Comparison of ENCODE assay signal across 8 mouse cellular contexts in genomic region chr11:79736232-79737006, GRCm38 (mm10).
DNase-seq lines count a peak whose midpoint lies in the region; ATAC-seq and TF ChIP-seq lines count a peak whose summit lies in the region.

No protein-coding gene starts in this region.

- H3K79me2 ChIP-seq in heart, adult 2 months (replicated peaks; ENCODE audit: control insufficient read depth, insufficient read depth, low read length) = no peaks in the 10 kb centered on the region

- DNase-seq in heart, adult 2 months = no peak
- no peak for DNase-seq in heart, adult 11 months
- DNase-seq in MEL-GATA-1-ER (ENCODE audit: extremely low read depth, low read depth) = peak; percentile 90
- peak; percentile 74 for DNase-seq in forebrain, postnatal 0 days
- DNase-seq in lung, postnatal 36 days = peak; percentile 62
- DNase-seq in adrenal gland, postnatal 14 days = no peak
- DNase-seq in cerebellum, adult 9-10 months = no peak
- DNase-seq in spleen, postnatal 14 days (ENCODE audit: low spot score in 2 of 2) = no peak

- no peaks in the 10 kb centered on the region for H3K27me3 ChIP-seq in heart, adult 2 months (ENCODE audit: control insufficient read depth, insufficient read depth, low read length)
- no peaks in the 10 kb centered on the region for H3K27me3 ChIP-seq in forebrain, postnatal 0 days (ENCODE audit: insufficient read depth, low read length)

- WGBS in heart, adult 2 months = 82% methylated on average over 15 of the region's 15 CpGs
- 51% methylated on average over 15 of the region's 15 CpGs for WGBS in forebrain, postnatal 0 days

- H3K9ac ChIP-seq in heart, adult 2 months (ENCODE audit: low read depth, low read length) = no peak overlapping the region
- H3K9ac ChIP-seq in forebrain, postnatal 0 days = no peak overlapping the region

- TF ChIP-seq POLR2A in heart, adult 2 months (IDR thresholded peaks at IDR 0.05; ENCODE audit: insufficient read depth, low read depth, low read length) = no peak

- TF ChIP-seq EP300 in heart, adult 2 months (IDR thresholded peaks at IDR 0.05; ENCODE audit: insufficient read depth, low read depth, low read length) = no peak

- ATAC-seq in forebrain, postnatal 0 days = peak; percentile 95

- peaks cover 18% of the 10 kb centered on the region for H3K4me1 ChIP-seq in heart, adult 2 months (ENCODE audit: control insufficient read depth, insufficient read depth, low read length)
- H3K4me1 ChIP-seq in forebrain, postnatal 0 days (ENCODE audit: insufficient read depth) = peaks cover 8% of the 10 kb centered on the region; the same call in 1 of the 2 replicates

- H3K27ac ChIP-seq in heart, adult 2 months = no peak overlapping the region
- no peak overlapping the region for H3K27ac ChIP-seq in forebrain, postnatal 0 days (ENCODE audit: low read depth, low read length)

- H3K36me3 ChIP-seq in heart, adult 2 months (ENCODE audit: control insufficient read depth, insufficient read depth, low read length) = no peaks in the 10 kb centered on the region
- H3K36me3 ChIP-seq in forebrain, postnatal 0 days (ENCODE audit: insufficient read depth) = no peaks in the 10 kb centered on the region

- no peaks in the 10 kb centered on the region for H3K9me3 ChIP-seq in forebrain, postnatal 0 days (ENCODE audit: low read length)

- no peak overlapping the region for H3K4me3 ChIP-seq in heart, adult 2 months
- no peak overlapping the region for H3K4me3 ChIP-seq in forebrain, postnatal 0 days (ENCODE audit: low read depth, low read length)

- H3K4me2 ChIP-seq in forebrain, postnatal 0 days (ENCODE audit: low read depth) = no peak overlapping the region

- intact Hi-C loops in heart, adult 2 months (cut with DNase I) = no loop called here

- peak; percentile 7; the same call in 1 of the 2 replicates for TF ChIP-seq CTCF in heart, adult 2 months (IDR thresholded peaks at IDR 0.05)
- peak; percentile 64 for TF ChIP-seq CTCF in forebrain, postnatal 0 days (IDR thresholded peaks at IDR 0.05; ENCODE audit: low read depth)

Comparison
In these comparisons a context has a peak if more than half of its experiments do, and no peak if none do; other contexts are left out.
1. DNase-seq: peak in MEL-GATA-1-ER (single experiment), forebrain, postnatal 0 days (single experiment) and lung, postnatal 36 days (single experiment); none in heart, adult 2 months (0 of 2), heart, adult 11 months (single experiment), adrenal gland, postnatal 14 days (single experiment), cerebellum, adult 9-10 months (single experiment) and spleen, postnatal 14 days (0 of 2).